Mouse (Mus musculus) limb, embryonic 13.5 days (tissue): Measurements from ENCODE around the gene Cd80. TPM values are rescaled to one million over a fixed set of nuclear protein-coding genes. Genes with fewer than 3 reads are reported as not detected.
A peak's percentile ranks its signal among the peaks of the same experiment; 100 is the strongest.

Experiments
- ATAC-seq: fragments of 200-750 bp; cut with Nextera tagmentation; 2 replicates; pipeline ENCODE4 v1.8.0; 2017; ENCODE audit warnings: low read depth, moderate number of reproducible peaks, moderate TSS enrichment; ENCODE audit not compliant: low FRiP score
- H3K27ac ChIP-seq: fragments of 300-500 bp; sonication (generic); 2 replicates; pipeline ENCODE4 v1.5.1; 2015; ENCODE audit warnings: inconsistent platforms, mild to moderate bottlenecking, moderate library complexity
- H3K27me3 ChIP-seq: fragments of 300-500 bp; sonication (generic); 2 replicates; pipeline ENCODE4 v1.6.1; 2015; ENCODE audit warnings: mild to moderate bottlenecking, inconsistent platforms
- H3K36me3 ChIP-seq: fragments of 300-500 bp; sonication (generic); 2 replicates; pipeline ENCODE4 v1.6.1; 2015; ENCODE audit warnings: inconsistent platforms, mild to moderate bottlenecking, moderate library complexity
- H3K4me1 ChIP-seq: fragments of 300-500 bp; sonication (generic); 2 replicates; pipeline ENCODE4 v1.6.1; 2015; ENCODE audit warnings: inconsistent platforms
- H3K4me2 ChIP-seq: fragments of 300-500 bp; sonication (generic); replicated peaks from 2 replicates; pipeline ENCODE4 v1.6.1; 2015; ENCODE audit warnings: inconsistent platforms, mild to moderate bottlenecking, moderate library complexity
- H3K4me3 ChIP-seq: fragments of 300-500 bp; sonication (generic); 2 replicates; pipeline ENCODE4 v1.5.1; 2015; ENCODE audit warnings: moderate library complexity, mild to moderate bottlenecking, inconsistent platforms
- H3K9ac ChIP-seq: fragments of 300-500 bp; sonication (generic); 2 replicates; pipeline ENCODE4 v1.6.1; 2015; ENCODE audit warnings: mild to moderate bottlenecking, inconsistent platforms
- H3K9me3 ChIP-seq: fragments of 300-500 bp; sonication (generic); 2 replicates; pipeline ENCODE4 v1.6.1; 2016; ENCODE audit warnings: inconsistent platforms
- WGBS: fragments of 180-500 bp; shearing (Covaris S2); methylation state at CpG from one replicate; pipeline ENCODE4 v1.1.7; 2015; 5-methylcytosine and 5-hydroxymethylcytosine counted together
- polyA plus RNA-seq: library from polyadenylated mRNA; unstranded; fragments of >200 nt; fragmentation: Nextera tagmentation; extraction: Ambion mirVana; gene quantifications from 2 replicates; pipeline ENCODE4 v1.2.1, GENCODE M21; 2015

The Cd80 gene
- polyA plus RNA-seq, 1 experiment from 2014 or later: 0.47 TPM

DNA sequence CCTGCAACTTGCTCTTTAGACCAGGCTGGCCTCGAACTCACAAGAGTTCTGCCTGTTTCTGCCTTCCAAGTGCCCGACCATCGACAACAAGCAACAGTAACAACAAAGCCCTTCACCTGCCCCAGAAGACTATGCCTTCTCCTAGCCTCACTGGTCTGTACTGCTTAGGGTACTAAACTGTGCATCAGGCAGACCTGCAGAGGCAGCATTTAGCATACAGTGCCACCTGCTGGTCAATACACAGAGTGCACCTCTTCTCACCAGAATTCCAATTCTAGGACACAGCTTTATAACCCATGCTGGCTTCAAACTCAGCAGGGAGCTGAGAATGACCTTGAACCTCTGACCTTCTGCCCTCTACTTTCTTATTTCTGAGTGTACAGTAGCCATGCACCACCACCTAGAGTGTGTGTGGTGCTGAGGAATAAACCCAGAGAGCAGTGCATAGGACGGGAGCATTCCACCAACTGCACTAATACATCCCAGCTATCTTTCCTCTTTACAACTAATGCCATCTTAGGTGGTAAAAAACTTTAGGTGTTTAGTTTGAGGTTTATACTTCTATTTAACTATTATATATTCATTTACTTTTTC is 50.8 kb downstream of the Cd80 start:
- ATAC-seq: peak; percentile 67; the same call in 1 of the 2 replicates
- no peak overlapping the region for H3K4me2 ChIP-seq
- H3K36me3 ChIP-seq: peaks cover 74% of the 10 kb centered on the region
- no peak overlapping the region for H3K27ac ChIP-seq
- H3K9ac ChIP-seq: no peak overlapping the region
- no peaks in the 10 kb centered on the region for H3K9me3 ChIP-seq
- H3K4me3 ChIP-seq: no peak overlapping the region
- no peaks in the 10 kb centered on the region for H3K4me1 ChIP-seq
- 72% methylated on average over 4 of the region's 4 CpGs for WGBS
- no peaks in the 10 kb centered on the region for H3K27me3 ChIP-seq

DNA sequence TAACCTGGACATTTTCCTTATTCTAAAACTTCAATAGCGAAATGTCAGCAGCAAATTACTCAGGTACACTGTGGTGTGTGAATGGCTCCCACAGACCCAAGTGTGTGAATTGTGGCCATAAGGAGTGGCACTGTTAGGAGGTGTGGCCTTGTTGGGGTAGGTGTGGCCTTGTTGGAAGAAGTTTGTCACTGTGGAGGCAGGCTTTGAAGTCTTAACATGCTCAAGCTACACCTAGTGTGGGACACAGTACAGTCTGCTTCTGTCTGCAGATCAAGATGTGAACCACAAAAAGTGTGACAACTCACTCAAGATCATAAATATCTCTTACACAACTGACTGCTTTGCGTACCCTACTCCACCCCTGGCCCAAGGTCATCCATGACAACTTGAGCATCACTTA is 55.5 kb downstream of the Cd80 start:
- H3K4me2 ChIP-seq: no peak overlapping the region
- ATAC-seq: no peak
- H3K9me3 ChIP-seq: no peaks in the 10 kb centered on the region
- H3K27me3 ChIP-seq: no peaks in the 10 kb centered on the region
- H3K9ac ChIP-seq: no peak overlapping the region
- 87% methylated on average over 2 of the region's 2 CpGs for WGBS
- H3K27ac ChIP-seq: no peak overlapping the region
- H3K4me1 ChIP-seq: no peaks in the 10 kb centered on the region
- no peak overlapping the region for H3K4me3 ChIP-seq
- peaks cover 78% of the 10 kb centered on the region for H3K36me3 ChIP-seq

GRCm38 (mm10) chr16:38519140-38519539 is 63.8 kb downstream of the Cd80 start:
- peaks cover 39% of the 10 kb centered on the region for H3K36me3 ChIP-seq
- H3K27me3 ChIP-seq: no peaks in the 10 kb centered on the region
- ATAC-seq: no peak
- no peak overlapping the region for H3K9ac ChIP-seq
- 96% methylated on average over 2 of the region's 2 CpGs for WGBS
- H3K4me2 ChIP-seq: no peak overlapping the region
- H3K4me3 ChIP-seq: no peak overlapping the region
- no peak overlapping the region for H3K27ac ChIP-seq
- H3K4me1 ChIP-seq: peaks cover 11% of the 10 kb centered on the region
- no peaks in the 10 kb centered on the region for H3K9me3 ChIP-seq

- Histone ChIP-seq H3K27ac (no peak overlapping the region), H3K4me1 (peaks cover 11% of the 10 kb centered on the region), H3K9me3 (no peaks in the 10 kb centered on the region), H3K9ac (peak overlapping the region; percentile 95), H3K4me3 (peak overlapping the region; percentile 95), H3K36me3 (peaks cover 41% of the 10 kb centered on the region), H3K4me2 (peak overlapping the region; percentile 68), H3K27me3 (no peaks in the 10 kb centered on the region)
- 38% methylated on average over 8 of the region's 8 CpGs for WGBS
- ATAC-seq: no peak
Observed at GRCm38 (mm10) chr16:38521211-38521987, 66.0 kb downstream of the Cd80 start.

GRCm38 (mm10) chr16:38522129-38523084 is 67.0 kb downstream of the Cd80 start, which contains the start of gene Timmdc1:
Gene Timmdc1, minus strand, starts transcription at chr16:38522663.
- Histone ChIP-seq H3K4me3 (peak within 1 kb of the TSS; percentile 95), H3K4me1 (peaks cover 11% of the 10 kb centered on the region), H3K9ac (peak within 1 kb of the TSS; percentile 95), H3K9me3 (no peaks in the 10 kb centered on the region), H3K4me2 (peak within 1 kb of the TSS; percentile 68), H3K27ac (peak within 1 kb of the TSS; percentile 92), H3K36me3 (peaks cover 45% of the 10 kb centered on the region), H3K27me3 (no peaks in the 10 kb centered on the region)
- peak; percentile 97 for ATAC-seq
- WGBS: under 1% methylated on average over 72 of the region's 73 CpGs

DNA sequence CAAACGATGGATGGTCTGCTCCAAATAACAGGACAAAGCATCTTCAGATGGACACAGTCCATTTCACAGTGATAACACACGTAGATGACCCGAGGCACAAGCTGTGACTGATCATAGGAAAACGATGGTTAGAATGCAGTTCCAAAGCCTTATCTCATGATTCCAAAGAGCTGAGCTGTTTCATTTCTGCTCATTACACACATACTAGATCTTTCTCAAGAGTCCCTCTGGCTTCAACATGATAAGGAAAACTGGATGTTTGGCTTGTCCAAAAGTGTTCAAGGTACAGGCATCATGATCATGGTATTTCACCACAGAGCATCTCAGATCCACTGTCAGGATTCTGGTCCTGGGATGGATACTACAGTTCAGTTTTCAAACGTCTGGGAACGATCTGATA is 70.9 kb downstream of the Cd80 start:
- ATAC-seq: no peak
- Histone ChIP-seq H3K9ac (no peak overlapping the region), H3K4me3 (no peak overlapping the region), H3K9me3 (no peaks in the 10 kb centered on the region), H3K36me3 (peaks cover 67% of the 10 kb centered on the region), H3K27me3 (no peaks in the 10 kb centered on the region), H3K4me1 (peaks cover 10% of the 10 kb centered on the region), H3K4me2 (no peak overlapping the region), H3K27ac (no peak overlapping the region)
- WGBS: 92% methylated on average over 6 of the region's 6 CpGs

DNA sequence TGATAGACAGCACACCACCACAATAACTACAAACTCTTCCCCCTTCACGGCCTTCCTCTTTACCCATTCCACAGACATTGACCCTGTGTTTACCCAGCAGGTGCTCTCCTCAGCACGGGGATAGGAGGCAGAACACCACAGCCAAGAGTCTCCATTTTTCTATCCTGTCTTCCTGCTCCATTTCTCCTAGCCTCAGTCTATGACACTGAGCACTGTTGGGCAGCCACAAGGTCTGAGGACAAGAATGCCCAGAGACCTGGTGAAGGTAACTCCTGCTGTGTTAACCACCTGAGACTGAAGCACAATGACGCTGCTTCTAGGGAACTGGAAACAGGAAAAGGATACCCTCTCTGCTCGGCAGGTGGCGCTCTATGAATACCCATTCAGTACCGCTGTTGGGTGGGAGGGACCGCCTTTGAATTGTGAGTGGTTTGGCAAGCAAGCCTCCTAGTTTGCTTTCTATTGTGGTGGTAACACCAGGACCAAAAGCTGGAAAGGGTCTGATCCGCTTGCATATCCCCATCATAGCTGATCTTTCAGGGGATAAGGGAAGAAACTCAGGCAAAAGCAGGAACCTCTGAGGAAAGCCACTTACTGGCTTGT is 81.3 kb downstream of the Cd80 start:
- WGBS: 52% methylated on average over 8 of the region's 8 CpGs
- Histone ChIP-seq H3K4me2 (no peak overlapping the region), H3K4me1 (no peaks in the 10 kb centered on the region), H3K27me3 (no peaks in the 10 kb centered on the region), H3K27ac (no peak overlapping the region), H3K4me3 (no peak overlapping the region), H3K9me3 (no peaks in the 10 kb centered on the region), H3K36me3 (peaks cover 92% of the 10 kb centered on the region), H3K9ac (no peak overlapping the region)
- no peak for ATAC-seq

GRCm38 (mm10) chr16:38538716-38539380 is 83.5 kb downstream of the Cd80 start:
- H3K9me3 ChIP-seq: no peaks in the 10 kb centered on the region
- H3K27ac ChIP-seq: no peak overlapping the region
- no peak overlapping the region for H3K4me2 ChIP-seq
- no peaks in the 10 kb centered on the region for H3K4me1 ChIP-seq
- ATAC-seq: no peak
- no peaks in the 10 kb centered on the region for H3K27me3 ChIP-seq
- H3K36me3 ChIP-seq: peaks cover 91% of the 10 kb centered on the region
- H3K9ac ChIP-seq: no peak overlapping the region
- WGBS: 90% methylated on average over 11 of the region's 13 CpGs
- no peak overlapping the region for H3K4me3 ChIP-seq

Other genes with a start within 250 kb of the Cd80 start
- gene Nr1i2, start 160.7 kb upstream of the Cd80 start, polyA plus RNA-seq: not detected in 2 replicates
- 0.08 and 0.10 TPM in 2 replicates for gene Maats1, start 113.4 kb upstream of the Cd80 start, polyA plus RNA-seq
- 98.8 and 106 TPM in 2 replicates for gene Cox17, start 108.6 kb upstream of the Cd80 start, polyA plus RNA-seq
- not detected in 2 replicates for gene Gm21987, start 108.5 kb upstream of the Cd80 start, polyA plus RNA-seq
- gene Popdc2, start 93.4 kb upstream of the Cd80 start, polyA plus RNA-seq: 3.3 and 3.5 TPM in 2 replicates
- gene Pla1a, start 22.4 kb upstream of the Cd80 start, polyA plus RNA-seq: 0.31 and 0.37 TPM in 2 replicates
- 128 and 137 TPM in 2 replicates for gene Adprh, start 2.9 kb upstream of the Cd80 start, polyA plus RNA-seq
- 28.4 and 30.8 TPM in 2 replicates for gene Timmdc1, start 67.1 kb downstream of the Cd80 start, polyA plus RNA-seq
- gene Poglut1, start 94.7 kb downstream of the Cd80 start, polyA plus RNA-seq: 78.7 and 79.7 TPM in 2 replicates
- 151 and 160 TPM in 2 replicates for gene Tmem39a, start 103.1 kb downstream of the Cd80 start, polyA plus RNA-seq